Mouse (Mus musculus) CH12.LX (cell line): ENCODE data around the gene Rp9.
"Not testable (repeated sequence)": the region's sequence is repeated elsewhere in the genome, so short reads cannot be mapped to it uniquely, and the experiment has no call there.

Source experiments
- CTCF ChIP-seq, 2 experiments: IDR thresholded peaks in 1 of 2; conservative IDR thresholded peaks in 1 of 2; 2 replicates each; pipeline ENCODE4 v1.5.1; 2011 to 2012; ENCODE audit warnings: low read depth in 2 of 2, low read length in 2 of 2, improper control_type of control experiment in 1 of 2, inconsistent platforms in 1 of 2, mild to moderate bottlenecking in 1 of 2, moderate library complexity in 1 of 2
- EP300 ChIP-seq: IDR thresholded peaks from 2 replicates; pipeline ENCODE4 v1.6.1; 2011; ENCODE audit warnings: low read length, improper control_type of control experiment
- JUN ChIP-seq: IDR thresholded peaks from 2 replicates; pipeline ENCODE4 v1.6.1; 2011; ENCODE audit warnings: low read depth, mild to moderate bottlenecking, low read length, improper control_type of control experiment, moderate library complexity; ENCODE audit not compliant: insufficient read depth
- MAFK ChIP-seq: IDR thresholded peaks from 2 replicates; pipeline ENCODE4 v1.6.1; 2011; ENCODE audit warnings: low read length, improper control_type of control experiment; ENCODE audit not compliant: insufficient replicate concordance
- PAX5 ChIP-seq: IDR thresholded peaks from 2 replicates; pipeline ENCODE4 v1.6.1; 2012; ENCODE audit warnings: low read length, inconsistent platforms, mixed read lengths
- POLR2A ChIP-seq: IDR thresholded peaks from 2 replicates; pipeline ENCODE4 v1.6.1; 2011; ENCODE audit warnings: low read depth, mild to moderate bottlenecking, improper control_type of control experiment, low read length
- SIN3A ChIP-seq: IDR thresholded peaks from 2 replicates; pipeline ENCODE4 v1.6.1; 2012; ENCODE audit warnings: low read length, improper control_type of control experiment, inconsistent platforms
- SMC3 ChIP-seq: IDR thresholded peaks from 2 replicates; pipeline ENCODE4 v1.6.1; 2011; ENCODE audit warnings: low read depth, low read length, improper control_type of control experiment
- USF1 ChIP-seq: IDR thresholded peaks from 2 replicates; pipeline ENCODE4 v1.6.1; 2014; ENCODE audit warnings: low read depth, mild to moderate bottlenecking, inconsistent platforms, low read length, improper control_type of control experiment

DNA sequence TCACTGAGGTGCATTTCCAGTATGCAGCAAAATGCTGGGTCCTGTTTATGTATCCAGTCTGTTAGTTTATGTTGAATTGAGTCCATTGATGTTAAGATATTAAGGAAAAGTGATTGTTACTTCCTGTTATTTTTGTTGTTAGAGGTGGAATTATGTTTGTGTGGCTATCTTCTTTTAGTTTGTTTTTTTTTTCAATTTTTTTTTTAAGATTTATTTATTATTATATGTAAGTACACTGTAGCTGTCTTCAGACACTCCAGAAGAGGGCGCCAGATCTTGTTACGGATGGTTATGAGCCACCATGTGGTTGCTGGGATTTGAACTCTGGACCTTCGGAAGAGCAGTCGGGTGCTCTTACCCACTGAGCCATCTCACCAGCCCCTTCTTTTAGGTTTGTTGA lies 61.9 kb downstream of the Rp9 start:
- not testable (repeated sequence) for TF ChIP-seq SMC3; SIN3A; CTCF (conservative IDR thresholded peaks at IDR 0.05 in 1 of 2, IDR thresholded peaks at IDR 0.05 in 1 of 2; ENCODE audit: low read depth in 2 of 2, low read length in 2 of 2); JUN; POLR2A; EP300; USF1; PAX5; MAFK
